8 mouse cellular contexts compared by ENCODE assay signal in genomic region chr15:88819906-88820303, GRCm38 (mm10). TPM values are rescaled to one million over a fixed set of nuclear protein-coding genes. Genes with fewer than 3 reads are reported as not detected.
DNase-seq lines count a peak whose midpoint lies in the region; ATAC-seq and TF ChIP-seq lines count a peak whose summit lies in the region.

No protein-coding gene starts in this region.

- no peak for DNase-seq in heart, postnatal 4 days
- DNase-seq in CH12.LX (ENCODE audit: extremely low read depth), result no peak
- no peak for DNase-seq in liver, embryonic 14.5 days (ENCODE audit: low read depth in 3 of 3, low spot score in 3 of 3)
- DNase-seq in frontal cortex, adult 2 months (ENCODE audit: extremely low spot score in 1 of 2, low spot score in 1 of 2), result no peak
- no peak for DNase-seq in adrenal gland, postnatal 14 days
- DNase-seq in gastrocnemius, postnatal 4 days (ENCODE audit: low spot score in 2 of 2), result no peak

- H3K9me3 ChIP-seq in heart, embryonic 12.5 days (replicated peaks), result no peaks in the 10 kb centered on the region
- no peaks in the 10 kb centered on the region for H3K9me3 ChIP-seq in CH12.LX (replicated peaks; ENCODE audit: low read length)
- H3K9me3 ChIP-seq in forebrain, embryonic 13.5 days (replicated peaks), result no peaks in the 10 kb centered on the region
- H3K9me3 ChIP-seq in liver, embryonic 14.5 days (ENCODE audit: control insufficient read depth, low read length), result no peaks in the 10 kb centered on the region

- H3K4me2 ChIP-seq in heart, embryonic 12.5 days, result peak overlapping the region; percentile 95
- peak overlapping the region; percentile 80 for H3K4me2 ChIP-seq in CH12.LX (ENCODE audit: insufficient read depth, low read depth, poor library complexity, severe bottlenecking)
- H3K4me2 ChIP-seq in forebrain, embryonic 13.5 days, result peak overlapping the region; percentile 95
- H3K4me2 ChIP-seq in liver, embryonic 14.5 days (ENCODE audit: low read depth), result peak overlapping the region; percentile 94

- TF ChIP-seq CTCF in CH12.LX (conservative IDR thresholded peaks at IDR 0.05 in 1 of 2, IDR thresholded peaks at IDR 0.05 in 1 of 2; ENCODE audit: low read depth in 2 of 2, low read length in 2 of 2), result no peak
- TF ChIP-seq CTCF in liver, embryonic 14.5 days (IDR thresholded peaks at IDR 0.05; ENCODE audit: low read depth), result no peak

- H3K9ac ChIP-seq in heart, embryonic 12.5 days, result peak overlapping the region; percentile 92
- H3K9ac ChIP-seq in CH12.LX (ENCODE audit: insufficient read depth, low read depth), result peak overlapping the region; percentile 84
- peak overlapping the region; percentile 84 for H3K9ac ChIP-seq in forebrain, embryonic 13.5 days
- H3K9ac ChIP-seq in liver, embryonic 14.5 days (replicated peaks), result peak overlapping the region; percentile 88

- no peaks in the 10 kb centered on the region for H3K27me3 ChIP-seq in heart, embryonic 12.5 days (replicated peaks)
- H3K27me3 ChIP-seq in CH12.LX (replicated peaks), result no peaks in the 10 kb centered on the region
- no peaks in the 10 kb centered on the region for H3K27me3 ChIP-seq in forebrain, embryonic 13.5 days
- no peaks in the 10 kb centered on the region for H3K27me3 ChIP-seq in liver, embryonic 14.5 days (ENCODE audit: control insufficient read depth, insufficient read depth, low read length)

- WGBS in heart, embryonic 12.5 days, result 1% methylated on average over 23 of the region's 23 CpGs
- under 1% methylated on average over 23 of the region's 23 CpGs for WGBS in forebrain, embryonic 13.5 days
- 1% methylated on average over 23 of the region's 23 CpGs for WGBS in liver, embryonic 14.5 days (ENCODE audit: insufficient replicate concordance)

- peaks cover 54% of the 10 kb centered on the region for H3K36me3 ChIP-seq in heart, embryonic 12.5 days
- peaks cover 36 to 64% of the 10 kb centered on the region in 2 experiments for H3K36me3 ChIP-seq in CH12.LX (replicated peaks in 1 of 2; ENCODE audit: control insufficient read depth in 1 of 2, insufficient read depth in 1 of 2, low read length in 1 of 2)
- H3K36me3 ChIP-seq in forebrain, embryonic 13.5 days (ENCODE audit: poor library complexity, severe bottlenecking), result peaks cover 48% of the 10 kb centered on the region
- peaks cover 8% of the 10 kb centered on the region for H3K36me3 ChIP-seq in liver, embryonic 14.5 days (replicated peaks; ENCODE audit: control insufficient read depth, insufficient read depth, low read depth)

- no peak for TF ChIP-seq POLR2A in CH12.LX (IDR thresholded peaks at IDR 0.05; ENCODE audit: low read depth, low read length)

- H3K79me2 ChIP-seq in CH12.LX (replicated peaks; ENCODE audit: control insufficient read depth, extremely low read depth, insufficient read depth, poor library complexity, severe bottlenecking), result peaks cover 16% of the 10 kb centered on the region; the same call in 1 of the 2 replicates

- ATAC-seq in heart, embryonic 12.5 days (ENCODE audit: insufficient number of reproducible peaks, low FRiP score), result no peak
- ATAC-seq in forebrain, embryonic 13.5 days, result no peak
- no peak for ATAC-seq in liver, embryonic 14.5 days (ENCODE audit: insufficient read depth)

- in situ Hi-C loops in CH12.LX (cut with MboI; ENCODE audit: low pct_ligation_motif_present, low pct_unique_long_range_greater_than_20kb, low sequenced_read_pairs), result loop anchor here (10.0 kb wide), 1 partner anchor 255 kb away; the partner anchor contains the start of gene Trabd

- TF ChIP-seq RAD21 in CH12.LX (IDR thresholded peaks at IDR 0.05; ENCODE audit: low read depth, low read length), result no peak

- dilution Hi-C loops in CH12.LX (cut with MboI; ENCODE audit: extremely low pct_ligation_motif_present, extremely low pct_unique_long_range_greater_than_20kb, low sequenced_read_pairs), result no loop called here

- peaks cover 21% of the 10 kb centered on the region for H3K4me1 ChIP-seq in heart, embryonic 12.5 days (replicated peaks)
- peaks cover 26 to 55% of the 10 kb centered on the region in 2 experiments for H3K4me1 ChIP-seq in CH12.LX (ENCODE audit: control insufficient read depth in 1 of 2, insufficient read depth in 2 of 2)
- H3K4me1 ChIP-seq in forebrain, embryonic 13.5 days, result peaks cover 27% of the 10 kb centered on the region
- peaks cover 7% of the 10 kb centered on the region in 2 experiments; a peak in 3 of 4 replicates for H3K4me1 ChIP-seq in liver, embryonic 14.5 days (replicated peaks; ENCODE audit: control insufficient read depth in 2 of 2, insufficient read depth in 2 of 2, low read length in 1 of 2)

- H3K4me3 ChIP-seq in heart, embryonic 12.5 days, result peak overlapping the region; percentile 97
- peak overlapping the region; percentile 79 to 85 (median 85) for H3K4me3 ChIP-seq in CH12.LX (replicated peaks in 1 of 3; ENCODE audit: low read depth in 2 of 3, low read length in 2 of 3, poor library complexity in 1 of 3)
- peak overlapping the region; percentile 76 for H3K4me3 ChIP-seq in forebrain, embryonic 13.5 days
- H3K4me3 ChIP-seq in liver, embryonic 14.5 days (ENCODE audit: insufficient read depth in 1 of 2, low read depth in 2 of 2, low read length in 2 of 2), result peak overlapping the region; percentile 81 to 96

- TF ChIP-seq EP300 in CH12.LX (IDR thresholded peaks at IDR 0.05; ENCODE audit: low read length), result no peak
- TF ChIP-seq EP300 in liver, embryonic 14.5 days (IDR thresholded peaks at IDR 0.05; ENCODE audit: low read depth), result no peak

- no peak overlapping the region for H3K27ac ChIP-seq in heart, embryonic 12.5 days (ENCODE audit: poor library complexity, severe bottlenecking)
- H3K27ac ChIP-seq in CH12.LX (ENCODE audit: insufficient read depth, low read depth), result no peak overlapping the region
- H3K27ac ChIP-seq in forebrain, embryonic 13.5 days, result peak overlapping the region; percentile 21; the same call in 1 of the 2 replicates
- no peak overlapping the region for H3K27ac ChIP-seq in liver, embryonic 14.5 days

TF ChIP-seq in CH12.LX, 34 proteins besides CTCF, POLR2A, EP300 and RAD21:
- TF ChIP-seq MAFK (IDR thresholded peaks at IDR 0.05; ENCODE audit: insufficient replicate concordance, low read length) (no peak), USF1 (IDR thresholded peaks at IDR 0.05; ENCODE audit: low read depth, low read length) (no peak), MYC (IDR thresholded peaks at IDR 0.05; ENCODE audit: low read depth, low read length) (no peak), GABPA (IDR thresholded peaks at IDR 0.05; ENCODE audit: insufficient replicate concordance, low read depth, low read length) (no peak), JUND (conservative IDR thresholded peaks at IDR 0.05; ENCODE audit: low read depth, low read length) (no peak), MXI1 (IDR thresholded peaks at IDR 0.05; ENCODE audit: low read depth, low read length) (no peak), TBP (conservative IDR thresholded peaks at IDR 0.05; ENCODE audit: low read depth, low read length) (no peak), ZNF384 (IDR thresholded peaks at IDR 0.05; ENCODE audit: low read depth, low read length) (no peak), ETS1 (conservative IDR thresholded peaks at IDR 0.05; ENCODE audit: low read depth, low read length) (no peak), MAX (IDR thresholded peaks at IDR 0.05; ENCODE audit: low read length) (no peak), CHD2 (IDR thresholded peaks at IDR 0.05; ENCODE audit: low read length) (no peak), PAX5 (IDR thresholded peaks at IDR 0.05; ENCODE audit: low read length) (no peak), HCFC1 (IDR thresholded peaks at IDR 0.05; ENCODE audit: low read depth, low read length) (no peak)

RNA-seq across cellular contexts. Expression of gene Creld2, which starts 0.5 kb away (rescaled TPM):
- polyA plus RNA-seq in heart, embryonic 12.5 days (2016; fragmentation: Nextera tagmentation; extraction: Ambion mirVana), result 61.9 and 66.4 TPM in 2 replicates
- 10 to 100 TPM; 20.2 to 25.7 TPM for total RNA-seq in heart, postnatal 4 days (2021)
- total RNA-seq in CH12.LX (2012; rRNA removed) (85.0 and 150 TPM in 2 replicates), CH12.LX (2014; rRNA removed) (63.6 and 67.6 TPM in 2 replicates)
- 93.8 and 107 TPM in 2 replicates for polyA plus RNA-seq in CH12.LX (2012; ENCODE audit: insufficient read length, low read depth)
- 62.2 and 63.6 TPM in 2 replicates for polyA plus RNA-seq in forebrain, embryonic 13.5 days (2015; fragmentation: Nextera tagmentation; extraction: Ambion mirVana)
- 16.2 and 25.4 TPM in 2 replicates for polyA plus RNA-seq in liver, embryonic 14.5 days (2012; rRNA removed)
- polyA plus RNA-seq in liver, embryonic 14.5 days (2014; fragmentation: Nextera tagmentation; extraction: Ambion mirVana), result 34.1 and 38.6 TPM in 2 replicates
- polyA plus RNA-seq in frontal cortex, adult 2 months (2012; rRNA removed), result 24.1 and 31.2 TPM in 2 replicates
- 33.0 and 35.0 TPM in 2 replicates for total RNA-seq in adrenal gland, postnatal 14 days (2021)
- total RNA-seq in gastrocnemius, postnatal 4 days (2021), result 10 to 100 TPM; 20.8 to 22.0 TPM

RNA-seq across cellular contexts. Expression of gene Alg12, which starts 0.8 kb away (rescaled TPM):
- polyA plus RNA-seq in heart, embryonic 12.5 days (2016; fragmentation: Nextera tagmentation; extraction: Ambion mirVana), result 9.3 and 9.4 TPM in 2 replicates
- 1 to 10 TPM; 6.6 to 9.0 TPM for total RNA-seq in heart, postnatal 4 days (2021)
- 10.3 and 10.7 TPM in 2 replicates for total RNA-seq in CH12.LX (2012; rRNA removed)
- total RNA-seq in CH12.LX (2014; rRNA removed), result 7.5 and 8.1 TPM in 2 replicates
- polyA plus RNA-seq in CH12.LX (2012; ENCODE audit: insufficient read length, low read depth), result 7.1 and 8.5 TPM in 2 replicates
- 7.6 and 9.5 TPM in 2 replicates for polyA plus RNA-seq in forebrain, embryonic 13.5 days (2015; fragmentation: Nextera tagmentation; extraction: Ambion mirVana)
- polyA plus RNA-seq in liver, embryonic 14.5 days (2012; rRNA removed), result 4.9 and 5.2 TPM in 2 replicates
- 4.9 and 5.9 TPM in 2 replicates for polyA plus RNA-seq in liver, embryonic 14.5 days (2014; fragmentation: Nextera tagmentation; extraction: Ambion mirVana)
- polyA plus RNA-seq in frontal cortex, adult 2 months (2012; rRNA removed), result 15.3 and 15.7 TPM in 2 replicates
- total RNA-seq in adrenal gland, postnatal 14 days (2021), result 14.3 and 14.8 TPM in 2 replicates
- 1 to 10 TPM; 6.9 to 9.0 TPM for total RNA-seq in gastrocnemius, postnatal 4 days (2021)

RNA-seq across cellular contexts. Expression of gene Pim3, which starts 42.1 kb away (rescaled TPM):
- 67.5 and 68.1 TPM in 2 replicates for polyA plus RNA-seq in heart, embryonic 12.5 days (2016; fragmentation: Nextera tagmentation; extraction: Ambion mirVana)
- total RNA-seq in heart, postnatal 4 days (2021), result 10 to 100 TPM; 36.8 to 40.2 TPM
- total RNA-seq in CH12.LX (2012; rRNA removed), result 19.0 and 20.4 TPM in 2 replicates
- total RNA-seq in CH12.LX (2014; rRNA removed), result 19.9 and 26.0 TPM in 2 replicates
- 11.4 and 14.1 TPM in 2 replicates for polyA plus RNA-seq in CH12.LX (2012; ENCODE audit: insufficient read length, low read depth)
- 42.7 and 49.4 TPM in 2 replicates for polyA plus RNA-seq in forebrain, embryonic 13.5 days (2015; fragmentation: Nextera tagmentation; extraction: Ambion mirVana)
- 3.1 and 5.0 TPM in 2 replicates for polyA plus RNA-seq in liver, embryonic 14.5 days (2012; rRNA removed)
- polyA plus RNA-seq in liver, embryonic 14.5 days (2014; fragmentation: Nextera tagmentation; extraction: Ambion mirVana), result 8.1 and 8.5 TPM in 2 replicates
- 13.6 and 22.2 TPM in 2 replicates for polyA plus RNA-seq in frontal cortex, adult 2 months (2012; rRNA removed)
- total RNA-seq in adrenal gland, postnatal 14 days (2021), result 70.9 and 76.5 TPM in 2 replicates
- 10 to 100 TPM; 18.5 to 21.0 TPM for total RNA-seq in gastrocnemius, postnatal 4 days (2021)
